Mouse (Mus musculus) embryonic stem cell, embryonic (primary cell): ENCODE measurements around the gene Ubtf.

Source experiments
- CTCF ChIA-PET, 4 experiments: fragments of 300-600 bp in 2 of 4; fragments of 350-600 bp in 2 of 4; sonication (Branson Sonifier 250); formaldehyde crosslinking; loops; one replicate each; lab custom pipeline; 2022; ENCODE audit warnings: inconsistent platforms in 2 of 4; lab: Charles Lee
- POLR2A ChIA-PET, 4 experiments: fragments of 300-600 bp in 2 of 4; fragments of 350-600 bp in 2 of 4; sonication (Branson Sonifier 250); formaldehyde crosslinking; loops; one replicate each; lab custom pipeline; 2022; ENCODE audit warnings: antibody characterized with exemption in 4 of 4, inconsistent platforms in 1 of 4; lab: Charles Lee

The Ubtf gene

DNA sequence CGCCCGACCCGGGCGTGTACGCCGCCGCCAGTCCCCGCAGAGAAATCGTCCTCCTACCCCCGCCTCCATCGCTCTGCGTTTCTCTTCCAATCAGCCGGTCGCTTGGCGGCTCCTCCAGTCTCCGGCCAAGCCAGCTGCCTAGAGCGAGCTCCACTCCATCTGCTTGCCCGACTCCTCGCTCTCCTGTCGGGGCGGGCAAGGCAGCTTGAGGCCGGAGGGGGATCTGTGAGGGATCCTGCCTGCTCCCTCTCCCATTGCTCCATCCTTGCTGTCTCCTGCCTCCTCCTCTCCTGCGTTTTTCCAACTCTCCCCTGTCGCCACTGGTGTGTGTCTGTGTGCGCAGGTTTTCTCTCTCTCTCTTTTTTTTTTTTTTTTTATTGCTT lies at the start of gene Ubtf:
Ubtf (minus strand) TSS at position 333 of the 383 bp plus-strand sequence.
- ChIA-PET CTCF (interaction anchor here (0.6 to 3.3 kb wide), 15 partner anchors 8 to 271 kb away, joined by 3 to 12 read pairs (median 4); partner anchors contain the start of genes Grn (in 1 of the 4) and Slc25a39 (in 1 of the 4)), POLR2A (interaction anchor here (0.5 to 42.0 kb wide), 69 partner anchors 8 to 838 kb away, joined by 3 to 1349 read pairs (median 5); partner anchors contain the start of genes Slc25a39 (in 4 of the 4), Grn (in 3 of the 4), Rundc3a (in 3 of the 4) and Atxn7l3 (in 2 of the 4))

DNA sequence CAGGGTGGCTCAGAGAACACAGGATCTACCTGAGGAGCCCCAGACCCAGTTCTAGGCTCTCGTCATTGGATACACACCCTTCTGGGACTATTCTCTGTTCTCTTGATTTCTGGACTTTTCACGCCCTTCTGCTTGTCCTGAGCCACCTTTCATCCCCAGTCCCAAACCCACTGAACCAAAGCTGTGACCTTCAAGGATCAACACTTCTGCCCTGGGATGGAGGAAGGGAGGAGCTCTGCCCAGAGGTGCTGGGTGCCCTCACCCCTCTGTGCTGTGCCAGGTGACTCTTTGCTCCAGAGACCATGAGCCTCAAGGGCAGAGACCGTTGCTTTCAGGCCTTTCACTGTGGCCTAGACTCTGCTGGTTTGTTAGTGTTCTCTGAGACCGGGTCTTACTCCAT lies 49.7 kb upstream of the Ubtf start:
- ChIA-PET POLR2A (interaction anchor here in 3 of 4 experiments (0.6 to 3.9 kb wide), 15 partner anchors 12 to 338 kb away, joined by 3 to 12 read pairs (median 4); partner anchors contain the start of gene Slc25a39 (in 3 of the 3)), CTCF (interaction anchor here in 2 of 4 experiments (0.5 to 0.7 kb wide), 3 partner anchors 12 to 1839 kb away, joined by 3 to 4 read pairs (median 3); no protein-coding TSS in a partner anchor)

DNA sequence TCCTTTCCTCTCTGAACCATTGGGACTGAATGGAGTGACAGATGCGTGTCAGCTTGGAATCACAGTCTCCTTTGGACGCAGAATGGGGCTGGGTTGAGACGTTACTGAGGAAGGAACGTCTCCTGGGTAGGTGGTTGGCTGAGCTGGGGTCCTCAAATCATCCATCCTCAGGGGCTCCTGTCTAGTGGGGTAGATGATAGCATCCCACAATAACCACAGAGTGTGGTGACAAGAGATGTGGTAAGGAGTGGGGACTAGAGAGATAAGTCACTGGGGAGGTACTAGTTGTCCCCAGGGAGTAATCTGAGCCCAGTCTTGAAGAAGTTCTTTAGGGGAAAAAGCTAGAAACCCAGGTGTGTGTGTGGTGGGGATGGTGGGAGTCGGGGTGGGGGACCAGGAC lies 48.8 kb upstream of the Ubtf start:
- CTCF ChIA-PET: interaction anchor here in 2 of 4 experiments (0.5 to 1.2 kb wide), 3 partner anchors 8 to 44 kb away, joined by 3 to 4 read pairs (median 4); no protein-coding TSS in a partner anchor

DNA sequence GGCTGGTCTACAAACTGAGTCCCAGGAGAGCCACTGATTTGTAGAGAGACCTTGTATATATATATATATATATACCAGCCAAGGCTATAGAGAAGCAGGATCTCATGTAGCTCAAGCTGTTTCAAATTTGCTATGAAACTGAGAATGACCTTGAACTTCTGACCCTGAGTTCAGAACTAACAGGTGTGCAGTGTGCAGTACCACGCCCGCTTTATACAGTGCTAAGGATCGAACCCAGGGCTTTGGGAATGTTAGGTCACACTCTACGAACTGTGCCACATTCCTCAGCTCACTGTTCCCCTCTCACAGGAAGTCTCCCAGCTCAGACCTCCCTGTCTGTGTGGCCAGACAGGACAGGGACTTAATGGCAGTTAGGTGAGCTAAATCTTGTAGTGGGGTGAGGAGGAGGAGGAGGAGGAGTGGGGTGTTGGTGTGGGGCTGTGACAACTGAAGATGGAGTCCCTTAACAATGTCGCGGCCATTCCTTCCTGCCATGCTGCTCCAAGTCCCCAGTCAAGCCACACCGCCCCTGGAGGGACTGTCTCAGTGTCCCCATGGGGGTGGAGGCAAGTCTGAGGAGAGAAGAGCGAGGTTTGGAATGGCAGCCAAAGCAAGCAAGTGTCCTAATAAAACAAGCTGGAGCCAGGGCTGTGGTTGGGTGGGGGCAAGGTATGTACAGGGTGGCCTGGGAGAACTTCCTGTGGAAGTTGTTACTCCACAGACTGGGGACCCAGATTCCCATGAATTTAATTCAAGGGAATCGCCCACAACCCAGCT lies 48.1 kb upstream of the Ubtf start:
- CTCF ChIA-PET: interaction anchor here in 2 of 4 experiments (0.9 to 1.2 kb wide), 2 partner anchors 9 to 11 kb away, joined by 3 to 4 read pairs; no protein-coding TSS in a partner anchor
- POLR2A ChIA-PET: interaction anchor here (0.5 to 3.9 kb wide), 23 partner anchors 8 to 83 kb away, joined by 3 to 24 read pairs (median 4); partner anchors contain the start of genes Slc25a39 (in 3 of the 4), Grn (in 2 of the 4), Rundc3a (in 1 of the 4) and Tmub2 (in 1 of the 4)

More for the DNA sequence above, 48.8 kb upstream of the Ubtf start:
- POLR2A ChIA-PET: interaction anchor here (0.9 to 3.9 kb wide), 20 partner anchors 8 to 77 kb away, joined by 3 to 24 read pairs (median 4); partner anchors contain the start of genes Slc25a39 (in 3 of the 4) and Grn (in 1 of the 4)

DNA sequence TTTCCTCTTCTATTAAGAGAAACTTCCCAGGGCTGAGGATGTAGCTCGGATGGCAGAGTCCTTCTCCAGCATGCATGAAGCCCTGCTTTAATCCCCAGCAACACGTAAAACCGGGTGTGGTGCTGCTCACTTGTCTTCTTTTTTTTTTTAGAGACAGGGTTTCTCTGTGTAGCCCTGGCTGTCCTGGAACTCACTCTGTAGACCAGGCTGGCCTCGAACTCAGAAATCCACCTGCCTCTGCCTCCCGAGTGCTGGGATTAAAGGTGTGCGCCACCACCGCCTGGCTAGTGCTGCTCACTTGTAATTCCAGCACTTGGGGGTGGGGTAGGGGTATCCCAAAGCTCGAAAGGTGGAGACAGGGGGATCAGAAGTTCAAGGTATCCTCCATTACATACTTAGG lies 46.6 kb upstream of the Ubtf start, which contains the start of gene Slc4a1:
Slc4a1 (minus strand) TSS at position 101 of the 400 bp plus-strand sequence.
- ChIA-PET POLR2A (interaction anchor here in 2 of 4 experiments (0.5 to 3.1 kb wide), 3 partner anchors 10 to 44 kb away, joined by 8 to 24 read pairs (median 13); partner anchors contain the start of gene Slc25a39 (in 1 of the 2)), CTCF (interaction anchor here in 2 of 4 experiments (1.0 to 1.3 kb wide), 2 partner anchors 10 kb away, joined by 3 to 4 read pairs; no protein-coding TSS in a partner anchor)

DNA sequence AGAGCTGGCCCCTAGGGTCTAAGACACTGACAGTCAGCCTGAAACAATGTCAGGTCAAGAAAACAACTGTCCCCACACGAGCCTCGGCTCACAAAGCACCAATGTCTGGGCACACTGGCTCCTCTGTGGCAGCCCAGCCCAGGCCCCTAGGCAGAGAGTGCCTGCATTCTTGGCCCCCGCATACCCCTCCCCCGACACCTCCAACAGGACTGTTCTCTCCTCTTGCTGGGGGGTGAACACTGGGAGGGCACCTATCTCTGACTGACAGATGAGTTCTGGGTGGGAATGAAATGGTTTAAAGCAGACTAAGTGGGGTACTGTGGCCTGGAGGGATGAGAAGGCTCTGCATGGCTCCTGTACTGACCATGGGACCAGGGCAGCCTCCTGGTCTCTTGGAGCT lies 46.2 kb upstream of the Ubtf start:
- CTCF ChIA-PET: interaction anchor here in 1 of 4 experiments (1.3 kb wide), 1 partner anchor 10 kb away, joined by 4 read pairs; no protein-coding TSS in a partner anchor
- POLR2A ChIA-PET: interaction anchor here in 1 of 4 experiments (3.1 kb wide), 1 partner anchor 10 kb away, joined by 24 read pairs; no protein-coding TSS in a partner anchor

DNA sequence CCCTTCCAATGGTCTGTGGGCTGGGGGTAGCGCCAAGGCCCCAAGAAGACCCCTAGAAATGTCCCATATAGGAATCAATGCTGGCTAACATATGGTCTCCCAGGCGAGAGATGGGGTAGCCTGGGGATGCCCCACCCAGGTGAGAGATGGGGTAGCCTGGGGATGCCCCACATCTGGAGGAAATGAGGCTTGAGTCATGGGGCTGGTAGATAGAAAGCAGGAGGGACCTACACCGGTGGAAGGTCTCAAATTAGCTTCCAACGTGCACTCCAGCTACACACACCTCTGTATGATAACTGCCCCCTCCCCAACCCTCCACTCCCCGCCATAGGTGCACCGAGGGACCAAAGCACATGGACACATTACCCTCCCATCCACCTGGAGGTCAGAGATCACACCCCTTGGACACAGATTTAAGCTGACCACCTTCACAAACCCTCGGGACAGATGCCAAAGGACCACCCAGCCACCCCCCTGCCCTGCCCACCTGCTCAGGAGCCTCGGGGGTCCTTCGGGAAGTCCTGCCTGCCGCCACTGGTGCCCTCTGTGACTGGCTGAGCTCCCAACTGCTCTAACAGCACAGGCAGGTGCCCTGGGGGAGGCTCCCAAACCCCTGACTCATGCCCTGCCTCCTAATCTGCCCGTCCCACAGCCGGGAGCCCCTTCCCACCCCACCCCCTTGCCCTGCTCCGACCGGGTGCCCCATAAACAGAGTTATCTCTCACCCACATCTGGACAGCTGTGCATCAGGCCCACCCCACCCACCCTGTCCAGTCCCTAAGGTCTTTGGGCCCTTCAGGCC lies 45.2 kb upstream of the Ubtf start:
- ChIA-PET CTCF (interaction anchor here in 3 of 4 experiments (0.5 to 1.4 kb wide), 3 partner anchors 11 to 283 kb away, joined by 4 to 7 read pairs (median 4); no protein-coding TSS in a partner anchor), POLR2A (interaction anchor here in 3 of 4 experiments (0.6 to 2.6 kb wide), 7 partner anchors 9 to 54 kb away, joined by 3 to 10 read pairs (median 4); partner anchors contain the start of gene Slc25a39 (in 1 of the 3))

DNA sequence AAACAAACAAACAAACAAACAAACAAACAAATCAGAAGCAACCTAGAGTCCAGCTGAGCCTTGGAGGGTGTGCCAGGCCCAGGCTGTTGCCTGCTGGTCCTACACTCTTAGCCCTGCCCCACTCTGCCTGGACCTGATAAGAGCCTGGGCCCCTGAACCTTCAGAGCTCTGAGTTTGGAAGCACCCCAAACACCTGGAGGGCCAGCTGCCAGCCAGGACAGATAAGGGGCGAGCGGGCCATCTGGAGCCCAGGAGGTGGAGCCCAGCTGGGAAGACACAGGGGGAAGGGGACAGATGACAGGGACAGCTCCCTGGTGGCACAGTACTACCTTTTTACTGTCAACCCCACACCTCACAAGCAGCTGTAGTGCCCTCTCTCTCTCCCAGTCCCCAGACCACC lies 44.1 kb upstream of the Ubtf start:
- ChIA-PET CTCF (interaction anchor here in 1 of 4 experiments (1.4 kb wide), 1 partner anchor 74 kb away, joined by 4 read pairs; no protein-coding TSS in a partner anchor), POLR2A (interaction anchor here in 3 of 4 experiments (1.1 to 2.6 kb wide), 6 partner anchors 8 to 53 kb away, joined by 3 to 10 read pairs (median 6); partner anchors contain the start of gene Slc25a39 (in 1 of the 3))

DNA sequence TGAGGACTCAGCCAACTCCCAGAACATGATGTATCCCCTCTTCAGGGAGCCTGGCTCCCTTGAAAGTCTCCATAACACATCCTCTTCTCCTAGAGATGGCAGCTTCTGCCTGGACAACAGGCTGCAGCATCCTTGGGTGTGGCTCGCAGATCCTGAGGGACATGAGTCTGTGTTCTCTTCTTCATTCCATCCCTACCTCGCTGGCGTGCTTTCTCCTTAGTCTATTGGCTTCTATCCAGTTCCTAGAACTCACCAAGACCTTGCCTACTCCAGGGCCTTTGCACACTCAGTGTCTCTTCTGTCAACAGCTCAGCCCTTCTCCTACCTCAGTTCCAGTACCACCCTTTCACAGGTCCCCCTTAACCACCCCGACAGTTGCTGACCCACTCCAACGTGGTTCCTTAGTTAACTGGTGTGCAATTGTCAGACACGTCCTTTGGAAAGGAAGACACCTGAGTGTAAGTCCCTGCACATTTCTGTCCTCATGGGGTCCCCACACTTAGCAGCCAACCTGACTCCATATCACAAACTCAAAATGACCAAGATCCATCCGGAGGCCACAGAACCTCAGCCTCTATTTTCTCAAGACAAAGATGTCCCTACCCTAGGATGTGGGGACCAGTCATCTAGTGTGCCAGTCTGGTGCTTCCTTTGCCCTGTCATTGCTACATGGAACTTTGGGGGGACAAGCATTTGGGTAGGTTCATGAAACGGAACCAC lies 42.4 kb upstream of the Ubtf start:
- ChIA-PET POLR2A (interaction anchor here in 2 of 4 experiments (0.5 to 1.2 kb wide), 3 partner anchors 14 to 47 kb away, joined by 3 to 4 read pairs (median 3); no protein-coding TSS in a partner anchor), CTCF (no interaction called here)

DNA sequence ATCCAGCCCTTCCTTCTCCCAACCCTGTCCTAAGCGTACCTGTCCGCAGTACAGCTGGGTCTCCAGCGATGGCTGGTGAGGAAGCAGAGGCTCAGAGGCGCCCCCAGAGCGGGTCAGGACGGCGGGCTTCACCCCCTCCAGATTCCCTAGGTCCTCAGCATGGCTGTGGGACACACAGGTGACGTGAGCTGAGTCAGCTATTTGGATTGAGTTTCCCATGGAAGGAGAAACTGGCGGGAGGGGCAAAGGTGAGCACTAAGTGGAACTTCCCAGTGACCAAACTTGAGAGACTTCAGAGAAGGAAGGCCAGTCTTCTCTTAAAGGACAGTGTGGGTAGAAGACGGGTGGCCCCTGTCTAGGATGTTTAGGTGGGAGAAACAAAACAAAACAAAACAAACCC lies 38.8 kb upstream of the Ubtf start:
- ChIA-PET POLR2A (interaction anchor here in 3 of 4 experiments (0.8 to 4.3 kb wide), 9 partner anchors 10 to 73 kb away, joined by 3 to 23 read pairs (median 5); partner anchors contain the start of gene Slc25a39 (in 1 of the 3)), CTCF (interaction anchor here in 1 of 4 experiments (0.8 to 2.3 kb wide), 2 partner anchors 18 to 72 kb away, joined by 3 to 9 read pairs; partner anchors contain the start of gene Grn)

DNA sequence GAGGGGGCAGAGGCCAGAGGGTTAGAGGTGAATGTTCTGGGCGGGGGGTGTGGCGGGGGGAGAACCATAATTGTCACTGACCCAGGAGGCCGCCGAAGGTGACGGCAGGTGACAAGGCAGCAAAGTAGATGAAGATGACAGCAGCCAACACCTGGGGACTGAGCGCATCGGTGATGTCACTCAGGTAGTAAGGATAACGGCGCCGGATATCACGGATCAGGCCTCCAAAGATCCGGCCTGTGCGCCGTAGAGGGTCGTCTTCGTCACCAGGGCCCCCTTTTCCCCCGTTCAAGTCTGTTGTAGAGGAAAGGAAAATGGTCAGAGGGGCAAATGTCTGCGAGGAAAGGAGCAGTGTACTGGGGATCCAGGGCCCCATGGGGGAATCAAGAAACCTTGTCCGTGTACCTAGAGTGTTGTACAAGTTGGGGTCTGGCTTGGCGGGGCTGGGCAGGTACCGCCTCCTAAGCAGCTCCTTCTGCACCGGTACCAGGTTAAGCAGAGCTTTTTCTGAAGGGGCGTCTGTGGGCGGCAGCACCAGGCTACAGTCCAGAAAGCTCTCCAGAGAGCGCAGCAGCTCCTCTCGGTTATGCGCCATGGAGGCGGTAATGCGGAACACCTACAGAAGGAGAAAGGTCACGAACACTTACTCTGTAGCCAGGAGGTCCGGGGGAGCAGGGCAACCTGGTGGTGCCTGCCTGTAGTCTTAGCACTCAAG lies 37.3 kb upstream of the Ubtf start:
- POLR2A ChIA-PET: interaction anchor here (0.6 to 4.3 kb wide), 25 partner anchors 9 to 80 kb away, joined by 3 to 23 read pairs (median 4); partner anchors contain the start of genes Slc25a39 (in 2 of the 4), Grn (in 1 of the 4) and Ubtf (in 1 of the 4)

DNA sequence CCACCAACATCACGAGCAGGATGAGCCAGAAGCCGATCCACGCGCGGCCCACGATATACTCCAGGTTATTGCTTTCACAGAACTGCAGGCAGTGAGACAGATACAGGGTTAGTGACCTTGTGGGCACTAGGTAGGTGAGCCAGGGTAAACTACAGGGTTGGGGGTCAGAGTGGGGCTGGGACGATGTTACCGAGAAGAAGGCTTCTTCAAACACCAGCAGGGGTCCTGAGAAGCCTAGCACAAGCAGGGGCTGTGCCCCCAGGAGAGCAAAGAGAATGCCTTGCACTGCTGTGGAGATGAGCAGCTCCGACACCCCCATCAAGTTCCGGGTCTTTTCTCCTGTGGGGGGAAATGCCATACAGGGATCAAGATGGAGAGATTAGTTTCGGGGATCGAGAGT lies 36.6 kb upstream of the Ubtf start:
- ChIA-PET CTCF (interaction anchor here in 1 of 4 experiments (1.1 kb wide), 1 partner anchor 82 kb away, joined by 4 read pairs; no protein-coding TSS in a partner anchor), POLR2A (interaction anchor here in 3 of 4 experiments (0.6 to 4.3 kb wide), 10 partner anchors 8 to 81 kb away, joined by 3 to 23 read pairs (median 6); partner anchors contain the start of gene Slc25a39 (in 1 of the 3))

More for the DNA sequence above, 37.3 kb upstream of the Ubtf start:
- CTCF ChIA-PET: interaction anchor here in 1 of 4 experiments (0.6 to 2.3 kb wide), 6 partner anchors 10 to 82 kb away, joined by 3 to 9 read pairs (median 3); no protein-coding TSS in a partner anchor

DNA sequence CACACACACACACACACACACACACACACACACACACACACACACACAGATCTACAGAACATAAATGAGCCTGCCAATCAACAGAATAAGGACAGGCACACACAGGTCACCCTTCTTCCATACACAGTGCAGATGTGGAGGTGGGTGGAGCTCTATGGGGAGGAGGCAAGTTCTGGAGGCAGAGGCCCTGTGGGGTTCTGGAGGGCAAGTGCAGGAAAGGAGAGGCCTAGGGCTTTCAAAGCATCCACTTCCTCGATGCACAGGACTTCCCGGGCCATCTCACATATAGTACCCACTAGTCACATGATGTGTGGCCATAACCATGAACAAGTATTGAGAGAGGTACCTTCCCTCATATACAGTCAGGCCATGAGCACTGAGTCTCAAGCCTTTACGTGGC lies 36.0 kb upstream of the Ubtf start:
- ChIA-PET POLR2A (interaction anchor here in 3 of 4 experiments (0.6 to 4.3 kb wide), 9 partner anchors 9 to 53 kb away, joined by 3 to 23 read pairs (median 5); partner anchors contain the start of gene Slc25a39 (in 1 of the 3)), CTCF (interaction anchor here in 1 of 4 experiments (1.1 kb wide), 1 partner anchor 22 kb away, joined by 3 read pairs; no protein-coding TSS in a partner anchor)

DNA sequence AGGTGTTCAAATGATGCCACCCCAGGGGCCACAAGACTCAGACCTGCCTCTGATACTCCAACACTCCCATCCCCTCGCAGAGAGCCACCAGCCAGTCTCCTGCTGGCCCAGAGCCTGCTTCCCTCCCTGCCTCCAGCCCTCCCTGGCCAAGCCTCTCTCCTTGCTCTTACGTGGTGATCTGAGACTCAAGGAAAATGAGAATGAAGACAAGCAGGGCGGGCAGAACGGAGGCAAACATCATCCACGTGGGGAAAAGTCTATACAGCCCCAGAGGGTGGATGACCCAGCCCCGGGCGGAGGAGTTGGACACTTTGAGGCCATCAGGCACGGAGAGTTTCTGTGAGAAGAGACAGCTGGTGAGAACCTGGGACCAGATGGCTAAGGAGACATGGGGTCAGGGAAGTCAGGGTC lies 33.5 kb upstream of the Ubtf start:
- POLR2A ChIA-PET: interaction anchor here (0.5 to 2.3 kb wide), 11 partner anchors 8 to 54 kb away, joined by 3 to 13 read pairs (median 4); partner anchors contain the start of gene Slc25a39 (in 1 of the 4)
- CTCF ChIA-PET: interaction anchor here in 1 of 4 experiments (1.0 to 1.4 kb wide), 2 partner anchors 13 to 55 kb away, joined by 3 read pairs; partner anchors contain the start of gene Slc25a39

DNA sequence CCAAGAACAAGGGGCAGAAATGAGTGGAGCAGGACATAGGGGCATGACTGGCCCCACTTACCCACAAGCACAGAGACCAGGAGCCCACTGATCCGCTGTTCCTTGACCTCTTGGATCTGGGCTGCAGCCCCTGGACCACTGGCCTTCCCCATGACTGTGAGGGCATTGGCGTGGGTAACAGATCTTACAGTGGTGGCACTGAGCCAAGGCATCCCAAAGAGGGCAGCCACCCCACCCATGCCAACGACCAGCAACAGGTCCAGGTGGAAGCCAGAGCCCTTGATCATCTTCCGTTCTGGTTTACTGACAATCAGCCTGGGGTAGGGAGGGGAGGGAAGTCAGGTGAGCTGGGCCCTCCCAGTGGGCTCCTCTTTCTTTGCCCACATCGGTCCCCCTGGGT lies 32.8 kb upstream of the Ubtf start:
- POLR2A ChIA-PET: interaction anchor here in 3 of 4 experiments (1.3 to 2.3 kb wide), 4 partner anchors 9 to 24 kb away, joined by 3 to 13 read pairs (median 8); no protein-coding TSS in a partner anchor
- CTCF ChIA-PET: interaction anchor here in 1 of 4 experiments (0.6 to 1.4 kb wide), 2 partner anchors 12 to 14 kb away, joined by 3 read pairs; no protein-coding TSS in a partner anchor
